Mouse (Mus musculus) T-helper 1 cell (primary cell): ENCODE measurements at regions not wholly inside any gene's neighbourhood (a gene's known extent, or its start where the extent isn't known, plus 50 kb on each side); places are given as distances from the start of the nearest gene placed in this dataset.

Experiments used
- in situ Hi-C: fragments of 300-600 bp; cut with MboI, MseI; formaldehyde crosslinking; loops from one replicate; pipeline ENCODE4 v1.15.1; 2025; ENCODE audit warnings: high pct_unique_total_duplicates

DNA sequence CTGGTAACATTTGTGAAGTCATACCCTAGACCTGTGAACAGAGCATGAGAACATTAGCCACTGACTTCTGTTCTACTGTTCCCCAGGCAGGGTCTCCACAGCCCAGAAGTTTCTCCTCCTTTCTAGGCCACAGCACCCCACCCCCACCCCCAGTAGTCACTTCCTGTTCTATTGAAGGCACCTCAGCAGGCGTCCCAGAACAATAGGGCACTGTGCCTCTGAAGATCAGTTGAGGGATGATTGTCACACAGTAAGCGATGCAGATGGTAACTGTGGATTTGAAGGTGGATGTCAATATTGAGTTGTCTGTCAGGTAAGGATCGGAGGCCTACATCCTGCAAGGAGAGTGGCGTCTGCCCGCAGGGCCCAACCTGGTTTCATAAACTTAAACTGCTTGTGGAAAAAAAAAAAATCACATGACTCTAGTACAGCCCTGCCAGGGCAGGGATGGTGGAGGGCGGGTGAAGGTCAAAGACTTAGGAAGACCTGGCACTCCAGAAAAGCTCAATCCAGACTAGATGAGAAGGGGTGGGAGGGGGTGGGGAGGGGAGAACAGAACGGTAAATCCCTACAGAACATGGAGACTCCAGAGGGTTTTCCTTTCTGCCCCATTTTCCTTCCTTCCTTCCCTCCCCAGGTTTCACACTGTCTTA is 103.1 kb upstream of the Rybp start:
- in situ Hi-C loops, result no loop called here

DNA sequence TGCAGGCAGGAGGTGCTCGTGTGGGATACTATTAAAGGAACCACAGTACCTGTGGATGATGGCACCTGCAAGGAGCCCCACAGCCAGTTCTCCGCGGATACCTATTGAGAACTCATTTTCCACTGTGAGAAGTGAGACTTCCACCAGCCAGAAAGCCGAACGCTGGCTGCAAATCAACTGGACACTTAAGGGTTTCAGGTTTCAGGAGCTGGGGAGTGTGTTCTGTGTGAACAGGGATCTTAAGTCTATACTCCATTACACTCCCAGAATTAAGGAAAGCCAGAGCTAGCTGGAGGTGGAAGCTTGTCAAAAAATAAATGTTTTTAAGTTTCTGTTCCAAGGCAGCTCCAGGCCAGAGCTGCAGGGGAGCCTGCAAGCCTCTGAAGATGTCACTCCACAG is 99.8 kb upstream of the Rybp start:
- in situ Hi-C loops, result no loop called here

DNA sequence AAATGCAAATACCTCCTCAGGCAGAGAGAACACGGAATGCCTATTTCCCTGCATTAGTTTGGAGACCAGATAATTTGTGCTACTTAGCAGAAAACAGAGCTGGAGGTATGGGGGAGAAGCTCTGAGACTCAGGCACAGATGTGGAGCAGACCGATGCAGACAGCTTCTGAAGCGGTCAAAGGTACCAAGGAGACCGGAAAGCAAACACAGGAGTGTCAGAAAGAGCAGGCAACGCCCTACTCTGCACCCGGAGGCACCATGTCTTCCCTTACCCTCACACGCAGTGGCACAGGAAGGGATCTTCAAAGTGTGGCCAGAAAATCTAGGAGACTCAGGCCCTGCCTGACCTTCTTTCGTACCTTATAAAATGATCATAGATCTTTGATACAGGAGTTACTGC is 98.4 kb upstream of the Rybp start:
- in situ Hi-C loops, result no loop called here

DNA sequence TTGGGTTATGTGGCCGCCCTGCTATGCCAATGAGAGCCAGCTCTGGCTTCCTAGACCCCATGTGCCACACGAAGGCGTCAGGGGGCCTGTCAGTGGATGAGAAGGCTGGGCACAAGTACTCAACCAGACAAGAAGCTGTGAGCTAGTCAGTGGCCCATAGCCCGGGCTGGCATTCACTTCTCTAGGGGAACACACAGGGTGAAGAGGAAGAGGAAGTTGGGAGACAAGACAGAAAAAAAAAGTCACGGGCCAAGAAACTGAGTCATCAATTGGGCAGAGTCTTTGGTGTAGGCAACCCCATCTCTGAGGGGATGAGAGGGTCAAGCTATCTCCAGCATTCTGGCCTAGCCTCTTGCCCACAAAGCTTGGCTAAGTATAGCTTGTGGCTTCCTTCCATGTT is 93.8 kb upstream of the Rybp start:
- in situ Hi-C loops, result no loop called here

DNA sequence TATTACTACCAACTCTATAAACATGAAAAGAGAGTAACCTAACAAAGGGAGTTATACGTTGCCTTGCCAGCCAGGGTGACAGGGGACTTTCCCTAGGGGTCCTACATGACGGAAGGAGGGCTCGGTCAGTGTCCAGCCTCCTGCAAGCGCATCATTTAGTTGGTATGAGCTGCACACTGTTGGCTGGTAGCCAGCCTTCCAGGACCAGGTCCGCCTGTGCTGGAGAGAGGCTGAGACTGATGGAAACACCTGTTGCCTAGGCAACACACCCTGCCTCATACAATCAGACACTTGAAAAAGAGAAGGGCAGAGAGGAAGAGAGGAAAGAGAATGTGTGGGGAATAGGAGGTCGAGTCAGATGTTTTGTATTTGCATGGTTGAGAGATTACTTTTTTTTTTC is 93.3 kb upstream of the Rybp start:
- in situ Hi-C loops, result no loop called here

DNA sequence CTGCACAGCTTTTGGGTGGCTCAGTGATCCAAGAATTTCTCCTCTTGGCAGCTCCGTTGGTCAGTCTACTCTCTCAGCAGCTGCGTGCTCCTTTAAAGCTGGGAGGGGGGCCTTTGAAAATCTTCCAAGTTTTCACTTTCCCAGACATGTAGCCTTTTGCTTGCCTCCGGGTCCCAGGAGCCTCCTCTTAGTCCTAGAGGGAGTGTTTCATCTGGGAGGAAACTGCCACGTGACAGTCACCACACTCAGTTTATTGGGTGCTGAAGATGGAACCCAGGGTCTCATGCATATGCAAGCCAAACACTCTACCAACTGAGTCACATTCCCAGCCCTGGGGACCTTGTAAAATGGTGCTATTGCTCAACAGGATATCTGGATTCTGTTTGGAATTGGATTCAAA is 92.5 kb upstream of the Rybp start:
- in situ Hi-C loops, result no loop called here

DNA sequence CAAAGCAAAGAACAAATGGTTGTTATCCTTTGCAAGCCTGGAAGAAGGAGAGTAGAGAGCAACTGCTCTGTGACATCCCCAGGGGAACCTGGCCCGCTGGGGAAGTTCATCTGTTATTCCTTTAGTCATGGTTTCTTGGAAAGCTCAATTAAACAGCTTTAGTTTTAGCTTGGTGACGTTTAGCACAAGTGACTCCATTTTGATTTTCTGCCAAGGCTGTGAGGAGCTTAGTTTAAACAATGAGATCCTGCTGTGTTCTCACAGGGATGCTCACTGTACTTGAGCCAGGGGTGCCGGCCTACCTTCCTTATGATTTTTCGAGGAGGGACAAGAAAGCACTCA is 91.2 kb upstream of the Rybp start:
- in situ Hi-C loops, result no loop called here

DNA sequence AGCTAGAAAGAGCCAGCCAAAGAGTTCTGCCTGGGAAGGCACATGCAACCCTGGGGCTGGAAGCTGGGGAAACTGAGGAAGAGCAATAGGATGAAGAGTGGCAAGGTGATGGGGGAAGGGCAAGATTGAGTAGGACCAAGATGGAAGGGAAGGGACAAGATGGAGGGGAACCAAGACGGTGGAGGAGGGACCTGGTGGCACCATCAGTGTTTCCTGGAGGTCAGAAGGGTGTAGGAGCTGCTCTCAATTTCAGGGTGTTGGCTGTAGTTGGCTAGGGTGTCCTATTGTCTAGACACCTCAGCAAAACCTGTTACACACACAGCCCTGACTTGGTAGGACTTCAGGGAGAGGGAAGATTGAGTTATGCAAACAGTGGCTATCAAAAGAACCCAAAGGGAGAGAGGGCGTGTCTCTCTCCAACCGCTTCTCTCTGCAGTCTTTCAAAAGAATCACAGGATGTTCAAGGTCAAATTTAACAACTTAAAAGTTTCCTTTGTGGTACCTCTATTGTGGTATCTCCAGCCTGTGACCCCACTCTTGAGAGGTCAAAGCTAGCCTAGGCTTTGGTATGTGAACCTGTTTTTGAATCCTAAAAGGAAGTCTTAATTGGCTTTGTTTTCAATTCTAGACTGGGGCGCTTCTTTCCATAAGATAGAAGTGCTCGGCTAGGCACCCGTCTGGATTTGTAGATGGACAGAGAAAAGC is 90.7 kb upstream of the Rybp start:
- in situ Hi-C loops, result no loop called here

DNA sequence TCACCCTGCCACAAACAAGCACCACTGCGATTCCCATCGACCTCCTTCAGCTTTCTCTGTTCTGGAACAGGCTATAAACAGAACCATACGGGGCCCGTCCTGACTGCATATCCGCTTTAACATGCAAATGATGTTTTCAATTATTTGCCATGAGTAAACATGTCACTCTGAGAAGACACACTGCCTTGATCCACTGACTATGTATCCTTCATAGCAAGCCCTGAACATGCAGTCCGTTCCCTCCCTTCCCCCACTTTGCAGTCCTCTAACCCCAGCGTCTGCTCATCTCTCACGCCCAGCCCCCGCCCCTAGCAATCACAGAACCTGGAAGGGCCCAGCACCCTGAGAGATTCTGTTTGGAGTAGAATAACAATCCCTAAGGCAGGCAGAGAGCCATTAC is 89.4 kb upstream of the Rybp start:
- in situ Hi-C loops, result no loop called here

DNA sequence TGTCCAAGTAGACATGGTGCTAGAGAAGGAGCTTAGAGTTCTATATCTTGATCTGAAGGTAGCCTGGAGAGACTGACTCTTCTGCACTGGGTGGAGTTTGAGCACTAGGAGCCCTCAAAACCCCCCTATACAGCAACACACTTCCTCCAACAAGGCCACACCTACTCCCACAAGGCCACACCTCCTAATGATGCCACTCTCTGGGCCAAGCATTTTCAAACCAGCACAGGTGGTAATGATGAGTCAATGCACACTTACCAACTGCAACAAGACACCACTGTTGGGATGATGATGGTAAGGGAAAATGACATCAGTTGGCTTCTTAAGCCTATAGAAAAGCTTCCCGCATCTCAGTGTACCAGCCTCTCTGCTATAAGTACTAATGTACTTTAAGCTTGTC is 83.5 kb upstream of the Rybp start:
- in situ Hi-C loops, result loop anchor here (5.0 kb wide), 1 partner anchor 79 kb away; no protein-coding TSS in a partner anchor

DNA sequence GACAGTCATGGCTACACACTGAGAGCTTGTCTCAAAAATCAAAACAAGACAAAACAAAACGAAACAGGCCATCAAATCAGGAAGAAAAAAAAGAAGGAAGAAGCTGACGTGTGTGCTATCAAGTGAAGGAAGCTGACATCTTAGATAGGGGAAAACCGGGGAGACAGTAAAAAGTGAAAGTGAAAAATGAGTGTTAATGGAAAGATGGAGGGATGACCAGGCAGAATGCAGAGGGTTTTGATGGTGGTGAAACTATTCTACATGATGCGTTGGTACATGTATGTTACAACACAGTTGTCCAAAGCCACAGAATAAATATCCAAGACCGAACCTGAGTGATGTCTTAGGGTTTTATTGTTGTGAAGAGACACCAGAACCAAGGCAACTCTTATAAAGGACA is 83.1 kb upstream of the Rybp start:
- in situ Hi-C loops, result loop anchor here (5.0 kb wide), 1 partner anchor 78 kb away; no protein-coding TSS in a partner anchor

DNA sequence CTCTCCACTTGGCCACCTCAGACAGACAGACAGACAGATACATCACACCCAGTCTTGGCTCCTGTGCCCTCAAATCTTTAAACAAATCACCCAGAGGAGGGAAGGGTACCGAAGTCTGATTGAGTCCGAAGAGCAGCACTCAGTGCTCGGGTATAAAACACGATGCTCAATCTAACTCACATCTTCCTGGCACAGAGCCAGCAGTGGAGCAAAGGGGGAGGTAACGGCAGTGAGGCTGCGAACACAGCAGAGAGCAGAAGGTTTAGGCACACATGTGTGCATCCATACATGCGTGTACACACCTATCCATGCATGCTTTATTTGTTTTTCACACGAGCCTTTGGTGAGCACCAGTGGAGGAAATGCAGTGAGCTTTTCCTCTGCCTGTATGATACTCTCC is 78.9 kb upstream of the Rybp start:
- in situ Hi-C loops, result no loop called here

DNA sequence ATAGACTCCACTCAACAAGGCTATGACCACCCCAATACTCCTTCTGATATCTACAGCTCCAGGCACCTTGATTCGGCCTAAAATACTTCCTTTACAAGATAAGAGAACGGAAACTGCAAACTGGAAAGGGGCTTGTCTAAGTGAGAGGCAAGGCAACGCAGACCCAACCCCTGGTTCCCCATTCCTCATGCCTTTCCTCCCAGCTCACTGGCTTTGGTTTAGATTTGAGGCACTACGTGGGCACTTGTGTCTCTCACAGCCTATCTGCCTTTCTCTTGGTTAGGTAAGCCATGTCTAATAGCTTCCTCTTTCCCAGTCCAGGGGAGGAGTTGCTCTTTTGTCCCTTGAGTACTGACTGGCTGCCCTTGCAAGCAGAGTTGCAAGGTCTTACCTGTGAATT is 78.5 kb upstream of the Rybp start:
- in situ Hi-C loops, result no loop called here

DNA sequence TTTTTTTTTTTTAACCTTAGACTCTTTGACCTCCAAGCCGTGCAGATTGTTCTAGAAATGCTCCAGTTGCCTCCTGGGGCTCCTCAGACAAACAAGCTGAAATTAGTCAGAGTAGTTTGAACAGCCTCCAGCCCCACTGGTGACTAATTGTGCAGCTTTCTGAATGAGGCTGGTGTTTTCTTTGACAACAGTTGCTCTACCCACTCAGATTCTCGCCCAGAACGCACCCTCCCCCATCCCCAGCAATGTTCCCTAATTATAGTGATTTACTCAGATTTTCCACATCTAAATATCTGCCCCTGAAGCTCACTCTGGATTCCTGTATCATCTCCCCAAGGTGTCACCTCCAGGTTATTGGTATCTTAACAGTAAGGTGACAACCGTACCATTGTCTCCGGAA is 76.4 kb upstream of the Rybp start:
- in situ Hi-C loops, result no loop called here

DNA sequence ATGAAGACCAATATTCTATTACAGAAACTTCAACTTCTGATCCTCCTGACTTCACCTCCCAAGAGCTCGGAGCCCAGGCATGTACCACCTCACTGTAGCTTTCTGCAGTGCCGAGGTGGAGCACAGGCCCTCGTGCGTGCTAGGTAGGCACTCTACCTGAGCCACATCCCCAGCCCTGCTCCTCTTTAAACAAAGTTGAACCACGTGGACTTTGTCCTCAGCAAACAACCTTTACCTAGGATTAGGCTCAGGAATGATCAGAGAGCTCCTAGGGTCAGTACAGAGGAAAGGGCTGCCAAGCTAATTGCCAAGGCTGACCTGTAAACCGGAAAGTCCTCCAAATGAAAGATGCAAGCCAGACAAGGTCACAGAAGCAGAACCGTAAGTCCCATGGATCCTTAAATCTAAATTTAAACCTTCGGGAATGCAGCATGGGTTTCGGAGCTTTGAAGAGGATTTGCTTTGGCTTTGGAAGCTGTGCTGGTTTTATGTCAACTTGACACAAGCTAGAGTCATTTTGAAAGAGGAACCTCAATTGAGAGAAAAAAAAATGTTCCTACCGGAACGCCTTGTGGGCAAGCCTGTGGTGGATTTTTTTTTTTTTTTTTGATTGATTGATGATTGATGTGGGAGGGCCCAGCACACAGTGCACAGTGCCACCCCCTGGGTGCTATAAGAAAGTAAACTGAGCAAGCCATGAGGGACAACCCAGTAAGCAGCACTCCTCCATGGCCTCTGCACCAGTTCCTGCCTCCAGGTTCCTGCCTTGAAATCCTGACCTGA is 69.5 kb upstream of the Rybp start:
- in situ Hi-C loops, result no loop called here

DNA sequence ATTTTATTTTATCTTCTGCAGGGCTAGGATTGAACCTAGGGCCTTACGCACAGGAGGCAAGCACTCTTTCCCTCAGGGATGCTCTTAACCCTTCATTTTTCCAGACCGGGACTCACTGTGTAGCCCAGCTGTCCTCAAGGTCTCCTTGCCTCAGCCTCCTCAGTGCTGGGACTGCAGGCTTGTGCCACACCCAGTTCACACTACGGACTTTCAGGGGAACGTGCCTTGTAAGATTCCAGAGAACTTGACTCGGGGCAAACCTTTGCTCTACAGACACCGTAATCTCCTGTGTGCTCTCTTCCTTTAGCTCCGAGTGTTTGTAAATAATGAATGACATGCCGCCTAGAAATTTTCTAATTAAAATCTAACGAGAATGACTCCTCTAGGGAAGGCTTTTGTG is 68.6 kb upstream of the Rybp start:
- in situ Hi-C loops, result no loop called here

DNA sequence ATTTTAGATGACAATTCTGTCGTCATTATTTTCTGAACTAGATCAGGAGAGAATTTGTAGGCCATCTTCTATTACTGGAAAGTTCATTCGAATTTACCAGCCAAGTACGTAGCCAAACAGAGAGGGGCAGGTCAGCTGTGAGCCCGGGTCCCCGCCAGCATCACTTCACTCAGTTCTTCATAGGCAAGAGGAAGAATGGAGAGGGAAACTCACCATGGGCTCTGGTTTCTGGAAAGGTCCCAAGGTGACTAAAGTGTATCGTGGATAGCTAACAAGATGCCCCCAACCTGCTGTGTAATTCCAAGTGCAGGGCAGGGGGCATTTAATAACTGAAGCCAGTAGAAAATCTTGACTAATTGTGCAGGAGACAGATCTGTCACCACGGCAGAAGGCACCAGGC is 60.2 kb upstream of the Rybp start:
- in situ Hi-C loops, result no loop called here

DNA sequence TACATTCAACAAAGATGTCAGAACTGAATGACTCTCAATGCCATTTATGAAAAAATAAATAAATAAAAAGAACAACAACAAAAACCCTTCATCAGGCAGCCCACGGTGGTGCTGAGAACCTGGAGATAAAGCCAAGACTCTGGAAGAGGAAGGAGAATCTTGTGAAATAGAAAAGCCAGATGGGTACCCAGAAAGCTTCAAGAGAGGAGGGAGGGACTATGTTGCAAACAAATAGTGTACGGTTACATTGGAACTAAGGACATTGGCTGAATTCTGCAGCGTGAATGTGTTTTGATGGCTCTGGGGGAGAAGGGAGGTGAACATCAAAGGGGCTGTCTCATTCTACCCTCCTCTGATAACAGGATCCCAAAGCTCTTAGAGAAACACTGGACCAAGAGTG is 57.8 kb upstream of the Rybp start:
- in situ Hi-C loops, result no loop called here

DNA sequence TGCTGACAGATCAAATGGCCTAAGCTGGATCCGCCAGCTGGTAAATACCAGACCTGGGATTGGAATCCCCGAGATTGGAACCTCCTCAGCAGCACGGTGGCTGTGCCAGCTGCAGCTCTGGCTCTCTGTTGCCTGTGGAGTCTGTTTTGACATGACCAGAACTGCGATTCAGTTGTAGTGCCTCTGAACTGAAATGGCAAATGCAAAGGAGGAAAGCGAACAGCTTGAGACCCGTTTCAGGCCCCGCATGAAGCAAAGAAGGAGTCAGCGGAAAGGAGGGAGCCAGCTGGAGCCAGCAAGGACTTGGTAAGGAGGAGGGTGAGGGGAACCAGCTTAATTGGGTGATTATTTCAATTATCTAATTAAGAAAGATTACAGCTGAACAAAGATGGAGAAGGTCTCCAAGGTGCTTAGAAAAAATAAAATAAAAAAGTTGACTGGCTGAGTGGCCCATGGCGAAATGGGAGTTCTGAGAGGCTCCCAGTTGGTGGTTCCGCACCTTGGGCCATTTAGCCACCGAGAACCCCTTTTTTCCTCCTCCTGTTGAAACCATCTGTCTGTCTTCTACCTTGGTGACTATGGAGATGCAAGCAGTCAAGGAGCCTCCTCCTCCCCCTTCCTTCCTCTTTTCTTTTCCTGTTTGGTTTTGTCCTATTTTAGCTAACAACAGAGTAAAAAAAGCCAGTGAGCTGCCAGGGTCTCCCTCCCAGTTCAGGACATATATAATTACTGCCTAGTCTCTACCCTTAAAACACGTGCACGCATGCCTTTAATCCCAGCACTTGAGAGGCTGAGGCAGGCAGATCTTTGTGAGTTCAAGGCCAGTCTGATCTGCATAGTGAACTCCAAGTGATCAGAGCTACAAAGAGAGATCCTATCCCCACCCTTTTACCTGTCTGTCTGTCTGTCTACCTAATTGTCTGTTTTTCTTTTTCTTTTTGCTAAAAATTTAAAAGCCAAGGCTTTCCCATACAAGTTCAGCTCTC is 54.3 kb upstream of the Rybp start:
- in situ Hi-C loops, result no loop called here

DNA sequence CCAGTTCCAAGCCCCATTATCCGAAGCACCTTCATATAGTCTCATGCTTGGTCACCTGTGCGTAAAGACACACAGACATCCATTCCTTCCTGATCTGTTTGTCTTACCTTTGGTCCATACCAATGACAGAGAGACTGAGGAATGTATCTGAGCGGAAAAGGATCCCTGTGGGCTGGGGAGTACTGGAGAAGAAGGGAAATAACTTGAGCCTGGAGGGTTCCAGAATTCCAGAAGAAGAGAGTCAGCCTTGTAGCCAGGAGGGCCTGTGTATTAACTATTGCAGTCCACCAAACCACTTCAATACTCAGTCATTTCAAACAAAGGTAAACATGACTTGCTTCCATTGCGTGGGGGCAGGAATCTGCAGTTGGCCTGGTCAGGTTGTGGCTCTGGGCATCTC is 51.0 kb upstream of the Rybp start:
- in situ Hi-C loops, result no loop called here
